Mouse (Mus musculus): ENCODE measurements around the gene Zmiz1. TPM values are rescaled to one million over a fixed set of nuclear protein-coding genes. Genes with fewer than 3 reads are reported as not detected.

Gene Zmiz1
- 18.0 and 20.2 TPM in 2 replicates for polyA plus RNA-seq (2015; fragmentation: Nextera tagmentation; extraction: Ambion mirVana)

- WGBS = under 1% methylated on average over 40 of the region's 42 CpGs
- no peaks in the 10 kb centered on the region for H3K27me3 ChIP-seq (replicated peaks; ENCODE audit: insufficient read depth, low read length)
- no peak for TF ChIP-seq CTCF (IDR thresholded peaks at IDR 0.05)
- no peak for TF ChIP-seq EP300 (IDR thresholded peaks at IDR 0.05)
- peak; percentile 97 for DNase-seq (ENCODE audit: low spot score)
- H3K4me3 ChIP-seq (ENCODE audit: low read depth, low read length) = peak within 1 kb of the TSS; percentile 96
- peak; percentile 50 for ATAC-seq
- no peaks in the 10 kb centered on the region for H3K9me3 ChIP-seq (ENCODE audit: low read length)
- H3K9ac ChIP-seq (replicated peaks; ENCODE audit: low read depth) = peak within 1 kb of the TSS; percentile 96
- H3K36me3 ChIP-seq (ENCODE audit: insufficient read depth, low read length) = no peaks in the 10 kb centered on the region
- H3K27ac ChIP-seq (ENCODE audit: low read length) = peak within 1 kb of the TSS; percentile 99
- H3K4me2 ChIP-seq (replicated peaks; ENCODE audit: low read depth, low read length) = peak within 1 kb of the TSS; percentile 78
- H3K4me1 ChIP-seq (ENCODE audit: insufficient read depth, low read depth, low read length) = peaks cover 20% of the 10 kb centered on the region
These were observed at the start of gene Zmiz1 for GRCm38 (mm10) chr14:25459016-25459393. Gene Zmiz1 (plus strand): TSS chr14:25459185.

GRCm38 (mm10) chr14:25411848-25412527, 47.0 kb upstream of the Zmiz1 start:
- Histone ChIP-seq H3K4me3 (ENCODE audit: low read depth, low read length) (no peak overlapping the region), H3K27me3 (replicated peaks; ENCODE audit: insufficient read depth, low read length) (no peaks in the 10 kb centered on the region), H3K9me3 (ENCODE audit: low read length) (no peaks in the 10 kb centered on the region), H3K36me3 (ENCODE audit: insufficient read depth, low read length) (no peaks in the 10 kb centered on the region), H3K27ac (ENCODE audit: low read length) (no peak overlapping the region), H3K9ac (replicated peaks; ENCODE audit: low read depth) (no peak overlapping the region), H3K4me2 (replicated peaks; ENCODE audit: low read depth, low read length) (no peak overlapping the region), H3K4me1 (ENCODE audit: insufficient read depth, low read depth, low read length) (no peaks in the 10 kb centered on the region)
- WGBS = 77% methylated on average over 9 of the region's 9 CpGs
- DNase-seq (ENCODE audit: low spot score) = no peak
- no peak for TF ChIP-seq CTCF (IDR thresholded peaks at IDR 0.05)
- no peak for TF ChIP-seq EP300 (IDR thresholded peaks at IDR 0.05)
- ATAC-seq = no peak; the same call in 1 of the 2 replicates

- no peaks in the 10 kb centered on the region for H3K36me3 ChIP-seq (ENCODE audit: insufficient read depth, low read length)
- DNase-seq (ENCODE audit: low spot score) (no peak), ATAC-seq (no peak)
- H3K4me2 ChIP-seq (replicated peaks; ENCODE audit: low read depth, low read length) = no peak overlapping the region
- WGBS = 90% methylated on average over 10 of the region's 10 CpGs
- H3K4me1 ChIP-seq (ENCODE audit: insufficient read depth, low read depth, low read length) = no peaks in the 10 kb centered on the region
- no peaks in the 10 kb centered on the region for H3K27me3 ChIP-seq (replicated peaks; ENCODE audit: insufficient read depth, low read length)
- no peak overlapping the region for H3K9ac ChIP-seq (replicated peaks; ENCODE audit: low read depth)
- H3K27ac ChIP-seq (ENCODE audit: low read length) = no peak overlapping the region
- TF ChIP-seq EP300 (IDR thresholded peaks at IDR 0.05) = no peak
- TF ChIP-seq CTCF (IDR thresholded peaks at IDR 0.05) = no peak
- no peak overlapping the region for H3K4me3 ChIP-seq (ENCODE audit: low read depth, low read length)
- no peaks in the 10 kb centered on the region for H3K9me3 ChIP-seq (ENCODE audit: low read length)
These were observed 46.2 kb upstream of the Zmiz1 start for GRCm38 (mm10) chr14:25412811-25413210.

- DNase-seq (ENCODE audit: low spot score) (no peak), ATAC-seq (no peak)
- WGBS = 60% methylated on average over 3 of the region's 3 CpGs
- no peaks in the 10 kb centered on the region for H3K4me1 ChIP-seq (ENCODE audit: insufficient read depth, low read depth, low read length)
- H3K27ac ChIP-seq (ENCODE audit: low read length) = no peak overlapping the region
- H3K4me2 ChIP-seq (replicated peaks; ENCODE audit: low read depth, low read length) = no peak overlapping the region
- TF ChIP-seq EP300 (IDR thresholded peaks at IDR 0.05) = no peak
- no peak for TF ChIP-seq CTCF (IDR thresholded peaks at IDR 0.05)
- no peaks in the 10 kb centered on the region for H3K9me3 ChIP-seq (ENCODE audit: low read length)
- H3K27me3 ChIP-seq (replicated peaks; ENCODE audit: insufficient read depth, low read length) = no peaks in the 10 kb centered on the region
- no peak overlapping the region for H3K9ac ChIP-seq (replicated peaks; ENCODE audit: low read depth)
- no peak overlapping the region for H3K4me3 ChIP-seq (ENCODE audit: low read depth, low read length)
- H3K36me3 ChIP-seq (ENCODE audit: insufficient read depth, low read length) = no peaks in the 10 kb centered on the region
These were observed 45.5 kb upstream of the Zmiz1 start for GRCm38 (mm10) chr14:25413510-25413909.

GRCm38 (mm10) chr14:25414115-25414514, 44.9 kb upstream of the Zmiz1 start:
- no peaks in the 10 kb centered on the region for H3K4me1 ChIP-seq (ENCODE audit: insufficient read depth, low read depth, low read length)
- 45% methylated on average over 4 of the region's 4 CpGs for WGBS
- no peak overlapping the region for H3K4me2 ChIP-seq (replicated peaks; ENCODE audit: low read depth, low read length)
- ATAC-seq (peak; percentile 54; the same call in 1 of the 2 replicates), DNase-seq (ENCODE audit: low spot score) (no peak)
- H3K27ac ChIP-seq (ENCODE audit: low read length) = no peak overlapping the region
- no peaks in the 10 kb centered on the region for H3K9me3 ChIP-seq (ENCODE audit: low read length)
- H3K9ac ChIP-seq (replicated peaks; ENCODE audit: low read depth) = no peak overlapping the region
- H3K36me3 ChIP-seq (ENCODE audit: insufficient read depth, low read length) = no peaks in the 10 kb centered on the region
- no peaks in the 10 kb centered on the region for H3K27me3 ChIP-seq (replicated peaks; ENCODE audit: insufficient read depth, low read length)
- TF ChIP-seq CTCF (IDR thresholded peaks at IDR 0.05) = no peak
- TF ChIP-seq EP300 (IDR thresholded peaks at IDR 0.05) = no peak
- H3K4me3 ChIP-seq (ENCODE audit: low read depth, low read length) = no peak overlapping the region

GRCm38 (mm10) chr14:25420001-25420690, 38.8 kb upstream of the Zmiz1 start:
- H3K9ac ChIP-seq (replicated peaks; ENCODE audit: low read depth) = no peak overlapping the region
- no peak overlapping the region for H3K27ac ChIP-seq (ENCODE audit: low read length)
- no peaks in the 10 kb centered on the region for H3K27me3 ChIP-seq (replicated peaks; ENCODE audit: insufficient read depth, low read length)
- no peaks in the 10 kb centered on the region for H3K4me1 ChIP-seq (ENCODE audit: insufficient read depth, low read depth, low read length)
- no peaks in the 10 kb centered on the region for H3K9me3 ChIP-seq (ENCODE audit: low read length)
- TF ChIP-seq CTCF (IDR thresholded peaks at IDR 0.05) = no peak
- no peak for TF ChIP-seq EP300 (IDR thresholded peaks at IDR 0.05)
- H3K4me2 ChIP-seq (replicated peaks; ENCODE audit: low read depth, low read length) = no peak overlapping the region
- peak; percentile 45; the same call in 1 of the 2 replicates for ATAC-seq
- WGBS = 73% methylated on average over 7 of the region's 7 CpGs
- H3K4me3 ChIP-seq (ENCODE audit: low read depth, low read length) = no peak overlapping the region
- peak; percentile 46 for DNase-seq (ENCODE audit: low spot score)
- H3K36me3 ChIP-seq (ENCODE audit: insufficient read depth, low read length) = no peaks in the 10 kb centered on the region
